Mouse (Mus musculus) embryo, embryonic 10.5 days (tissue): ENCODE results near the gene Ing4.
A peak's percentile ranks its signal among the peaks of the same experiment; 100 is the strongest.

Experiments used
- DNase-seq: peaks from one replicate; pipeline ENCODE4 v3.0.0-alpha.2; 2015; ENCODE audit warnings: low spot score

The Ing4 gene

GRCm38 (mm10) chr6:125039533-125040153, at the start of gene Ing4:
TSS of gene Ing4 (plus strand) at chr6:125039760.
- DNase-seq = peak; percentile 98

DNA sequence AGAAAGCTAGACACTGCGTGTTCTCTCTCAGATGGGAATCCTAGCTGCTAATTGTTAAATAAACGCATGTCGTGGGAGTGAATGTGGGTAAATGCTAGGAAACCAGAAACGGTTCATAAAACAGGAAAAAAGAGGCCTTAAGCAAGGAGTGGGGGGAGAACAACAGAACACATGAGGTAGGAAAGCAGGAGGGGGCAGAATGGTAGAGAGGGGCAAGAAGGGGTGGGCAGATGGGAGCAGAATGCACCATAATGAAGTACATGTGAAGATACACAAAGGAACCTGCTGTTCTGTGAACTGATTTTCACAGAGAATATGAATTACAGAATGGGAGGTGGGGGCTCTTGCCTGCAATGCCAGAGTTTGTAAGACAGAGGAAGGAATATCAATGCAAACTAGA, 47.3 kb upstream of the Ing4 start:
- DNase-seq = no peak

DNA sequence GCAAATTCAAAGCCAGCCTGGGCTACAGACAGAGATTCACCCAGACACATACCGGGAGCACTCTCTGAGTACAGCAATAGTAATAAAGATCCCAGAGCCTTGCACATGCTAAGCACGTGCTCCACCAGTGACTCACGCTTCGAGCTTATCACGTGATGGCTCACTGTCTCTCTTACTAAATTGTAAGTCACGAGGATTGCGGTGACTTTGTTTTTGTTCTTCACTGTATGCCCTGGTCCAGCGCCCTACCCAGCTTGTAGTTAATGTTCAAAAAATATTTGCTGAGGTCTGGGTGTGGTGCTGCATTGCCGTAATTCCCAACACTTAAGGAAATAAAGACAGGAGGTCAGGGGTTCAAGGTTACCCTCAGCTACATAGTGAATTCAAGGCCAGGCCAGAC, 46.2 kb upstream of the Ing4 start:
- no peak for DNase-seq

- peak; percentile 64 for DNase-seq
These were observed 45.7 kb upstream of the Ing4 start for GRCm38 (mm10) chr6:124993876-124994275.

DNA sequence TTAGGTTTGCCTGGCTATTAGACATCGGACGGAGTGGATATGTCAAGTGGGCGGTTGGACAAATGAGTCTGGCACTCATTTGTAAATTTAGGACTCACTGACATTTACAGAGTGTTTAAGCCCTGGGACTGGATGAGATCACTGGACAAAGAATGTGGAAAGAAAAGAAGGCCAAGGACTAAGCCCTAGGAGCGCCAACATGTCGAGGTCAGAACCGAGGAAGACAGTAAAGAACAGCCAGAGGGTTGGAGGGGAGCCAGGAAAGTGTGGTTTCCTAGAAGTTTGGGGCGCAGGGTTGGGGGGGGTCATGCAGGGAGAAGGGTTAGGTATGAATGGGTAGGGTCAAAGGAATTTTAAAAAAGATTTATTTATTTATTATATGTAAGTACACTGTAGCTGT, 44.3 kb upstream of the Ing4 start:
- DNase-seq = no peak

GRCm38 (mm10) chr6:124995831-124996403, 43.6 kb upstream of the Ing4 start:
- no peak for DNase-seq

- DNase-seq = peak; percentile 76
These were observed 42.7 kb upstream of the Ing4 start, which contains the start of gene Pianp for GRCm38 (mm10) chr6:124996551-124997501. TSS of gene Pianp (plus strand) at chr6:124996694.

DNA sequence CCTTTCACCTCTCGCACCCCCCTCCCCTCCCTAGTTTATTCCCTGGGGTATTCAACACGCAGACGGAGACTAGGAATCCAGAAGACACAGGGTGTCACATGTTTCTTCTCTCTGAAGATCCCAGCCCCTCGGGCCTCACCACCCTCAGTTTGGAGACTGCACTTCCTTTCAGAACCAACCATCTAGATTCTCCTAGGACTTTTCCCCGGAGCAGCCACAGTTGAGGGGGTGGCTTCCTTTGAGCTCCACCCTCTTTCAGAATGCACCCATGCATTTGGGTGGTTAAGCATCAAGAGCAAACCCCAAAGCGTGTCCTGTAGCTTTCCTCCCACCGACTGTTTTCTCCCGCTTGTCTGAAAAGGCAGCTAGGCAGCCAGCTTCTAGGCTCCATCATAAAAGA, 41.5 kb upstream of the Ing4 start:
- DNase-seq = no peak

GRCm38 (mm10) chr6:124999091-124999490, 40.5 kb upstream of the Ing4 start:
- no peak for DNase-seq

- DNase-seq = no peak
These were observed 40.0 kb upstream of the Ing4 start for GRCm38 (mm10) chr6:124999546-124999945.

- no peak for DNase-seq
These were observed 35.9 kb upstream of the Ing4 start for GRCm38 (mm10) chr6:125003706-125004105.

GRCm38 (mm10) chr6:125005086-125005485, 34.5 kb upstream of the Ing4 start:
- DNase-seq = no peak

GRCm38 (mm10) chr6:125008060-125008459, 31.5 kb upstream of the Ing4 start:
- no peak for DNase-seq

DNA sequence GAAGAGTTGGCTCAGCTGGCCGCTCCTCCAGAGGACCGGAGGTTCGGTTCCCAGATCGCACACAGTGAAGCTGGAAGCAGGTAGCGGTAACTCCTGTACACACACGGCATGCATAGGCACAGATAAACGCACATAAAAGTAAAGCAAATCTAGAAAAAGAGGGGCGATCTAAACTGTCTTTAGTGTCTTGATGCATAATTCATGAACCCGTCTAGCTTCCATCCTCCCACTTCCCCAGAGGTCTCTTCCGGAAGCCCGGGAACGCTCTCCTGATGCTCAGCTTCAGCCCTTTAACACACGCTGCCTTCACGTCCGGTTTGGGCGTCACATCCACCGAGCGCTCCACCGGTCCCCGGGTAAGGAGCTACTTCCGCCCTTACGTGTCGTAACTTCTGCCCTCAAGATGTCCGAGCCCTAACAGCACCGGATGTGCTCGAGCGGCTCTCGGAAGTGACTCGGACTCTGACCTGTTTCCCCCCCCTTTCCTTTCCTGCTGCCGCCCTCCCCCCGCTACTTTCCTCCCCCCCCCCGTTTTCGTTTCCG, 30.9 kb upstream of the Ing4 start:
- peak; percentile 99 for DNase-seq

GRCm38 (mm10) chr6:125009129-125009180, 30.6 kb upstream of the Ing4 start, which contains the start of gene Zfp384:
TSS of gene Zfp384 (plus strand) at chr6:125009145.
- no peak for DNase-seq

DNA sequence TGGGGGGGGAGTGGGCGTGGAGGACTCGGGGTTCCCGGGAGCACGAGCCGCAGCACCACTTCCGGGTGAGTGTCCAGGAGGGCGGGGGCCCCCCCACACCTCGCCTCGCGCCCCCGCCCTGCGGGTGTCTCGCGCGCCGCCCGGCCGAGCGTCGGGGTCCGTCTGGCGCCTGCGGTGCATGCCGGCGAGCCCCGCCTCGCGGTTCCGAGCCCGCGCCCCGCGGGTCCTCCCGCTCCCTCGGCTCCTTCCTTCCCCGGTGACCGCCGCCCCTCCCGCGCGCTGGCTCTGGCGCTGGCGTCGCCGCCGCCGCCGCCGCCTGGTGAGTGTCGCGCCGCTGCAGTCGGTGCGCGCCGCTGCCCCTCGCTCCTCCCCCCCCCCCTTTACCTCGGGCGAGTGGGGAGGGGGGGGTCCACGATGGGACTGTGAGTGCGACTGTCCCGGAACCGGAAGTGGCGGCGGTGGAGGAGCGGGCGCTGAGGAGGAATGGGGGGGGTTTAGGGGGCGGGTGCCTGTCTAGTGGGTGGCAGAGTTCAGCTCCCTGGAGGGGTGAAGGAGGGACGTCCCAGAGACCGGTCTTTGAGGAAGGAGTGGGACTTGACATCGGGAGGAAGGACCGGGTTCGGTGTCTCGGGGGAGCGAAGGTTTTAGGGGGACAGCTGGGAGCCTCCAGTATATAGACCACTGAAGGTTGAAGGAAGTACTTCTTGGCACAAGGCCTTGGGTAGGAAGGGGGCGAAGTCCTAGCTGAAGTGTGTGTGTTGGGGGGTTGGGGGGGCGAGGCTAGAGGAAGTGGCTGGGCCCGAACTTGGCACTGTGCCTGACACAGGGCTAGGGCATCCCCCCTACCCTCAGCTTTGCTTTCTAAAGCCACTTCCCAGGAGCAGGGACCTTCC, 30.1 kb upstream of the Ing4 start:
- peak; percentile 90 for DNase-seq

GRCm38 (mm10) chr6:125017682-125018081, 21.9 kb upstream of the Ing4 start:
- DNase-seq = no peak

GRCm38 (mm10) chr6:125030532-125030931, 9.0 kb upstream of the Ing4 start:
- DNase-seq = peak; percentile 69

- DNase-seq = no peak
These were observed 8.0 kb upstream of the Ing4 start for GRCm38 (mm10) chr6:125031604-125032003.

DNA sequence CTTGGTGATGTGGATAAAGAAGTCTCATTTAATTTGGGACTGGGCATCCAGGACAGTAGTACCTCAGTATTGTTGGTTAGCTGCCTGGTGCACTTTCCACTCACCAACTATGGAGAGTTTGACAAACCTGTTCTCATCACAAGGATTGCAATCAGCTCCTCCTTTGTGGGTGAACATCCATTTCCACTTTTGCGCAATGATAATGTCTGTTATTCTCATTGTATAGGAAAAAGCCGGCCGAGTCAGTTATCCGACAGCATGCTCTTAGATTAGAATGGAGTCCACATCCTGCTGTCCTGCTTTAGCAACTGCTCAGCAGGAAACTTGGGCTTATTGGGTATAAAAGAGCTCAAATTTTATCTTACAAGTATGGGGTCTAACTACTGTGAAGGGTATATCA, 894 bp upstream of the Ing4 start:
- DNase-seq = no peak

- no peak for DNase-seq
These were observed 429 bp upstream of the Ing4 start for GRCm38 (mm10) chr6:125039131-125039530.

DNA sequence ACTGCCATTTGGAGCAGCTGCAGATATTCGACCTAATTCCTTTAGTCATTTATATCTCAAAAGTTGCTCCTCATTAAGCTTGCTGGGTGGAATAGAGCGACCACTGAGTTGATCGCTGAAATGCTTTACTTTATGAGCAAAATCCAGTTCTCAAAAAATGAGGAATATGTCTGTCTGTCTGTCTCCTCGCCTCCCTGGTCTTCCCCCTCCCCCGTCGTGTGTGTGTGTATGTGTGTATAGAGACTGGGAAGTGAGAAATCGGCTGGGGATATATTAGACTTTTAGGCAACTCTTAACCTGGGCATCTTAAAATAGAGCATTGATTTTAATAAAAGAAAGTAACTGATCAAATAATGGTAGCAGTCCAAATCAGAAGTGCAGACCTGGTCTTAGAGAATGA, 661 bp downstream of the Ing4 start:
- DNase-seq = peak; percentile 22
